Mouse (Mus musculus) cerebellum, adult 11 months (tissue): Measurements from ENCODE around the gene Pde10a.
A peak's percentile ranks its signal among the peaks of the same experiment; 100 is the strongest.

Source experiments
- DNase-seq: peaks from one replicate; pipeline ENCODE4 v3.0.0; 2022

The Pde10a gene

GRCm38 (mm10) chr17:8899212-8899611, 374.0 kb downstream of the Pde10a start:
- no peak for DNase-seq

DNA sequence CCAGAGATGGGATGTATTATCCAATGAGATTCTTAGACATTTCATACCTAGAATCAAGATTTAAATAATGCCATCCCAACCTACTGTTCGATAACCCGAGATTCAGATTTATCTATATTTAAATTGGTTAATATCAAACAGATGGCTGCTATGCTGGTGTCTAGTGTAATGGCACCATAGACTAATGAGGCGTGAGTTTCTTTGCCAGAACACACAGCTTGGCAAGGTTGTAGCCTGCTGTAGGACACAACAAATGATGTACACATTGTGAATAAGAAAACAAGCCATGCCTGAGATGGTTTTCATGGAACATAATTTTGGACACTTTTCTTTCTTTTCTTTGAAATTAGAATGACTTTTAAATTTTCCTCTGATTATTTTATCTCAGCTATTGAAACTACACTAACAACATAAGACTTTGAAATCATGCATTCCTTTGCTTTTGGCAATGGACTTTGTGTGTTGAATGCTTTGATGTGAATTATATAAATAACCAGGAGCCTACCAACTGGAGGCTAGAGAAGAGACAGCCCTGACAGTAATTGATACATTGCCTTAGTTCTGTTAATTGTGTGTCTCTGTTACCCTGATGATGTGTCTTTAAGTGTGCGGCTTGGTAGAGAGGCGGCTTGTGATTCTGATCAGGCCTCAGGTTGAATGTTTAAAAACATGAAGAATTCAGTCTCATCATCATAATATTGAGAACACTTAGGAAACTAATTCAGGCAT, 378.5 kb downstream of the Pde10a start:
- no peak for DNase-seq

GRCm38 (mm10) chr17:8910571-8910970, 385.4 kb downstream of the Pde10a start:
- DNase-seq = no peak

GRCm38 (mm10) chr17:8912933-8913332, 387.8 kb downstream of the Pde10a start:
- no peak for DNase-seq

- DNase-seq = no peak
These were observed 390.5 kb downstream of the Pde10a start for GRCm38 (mm10) chr17:8915693-8916092.

GRCm38 (mm10) chr17:8923074-8923473, 397.9 kb downstream of the Pde10a start:
- no peak for DNase-seq

DNA sequence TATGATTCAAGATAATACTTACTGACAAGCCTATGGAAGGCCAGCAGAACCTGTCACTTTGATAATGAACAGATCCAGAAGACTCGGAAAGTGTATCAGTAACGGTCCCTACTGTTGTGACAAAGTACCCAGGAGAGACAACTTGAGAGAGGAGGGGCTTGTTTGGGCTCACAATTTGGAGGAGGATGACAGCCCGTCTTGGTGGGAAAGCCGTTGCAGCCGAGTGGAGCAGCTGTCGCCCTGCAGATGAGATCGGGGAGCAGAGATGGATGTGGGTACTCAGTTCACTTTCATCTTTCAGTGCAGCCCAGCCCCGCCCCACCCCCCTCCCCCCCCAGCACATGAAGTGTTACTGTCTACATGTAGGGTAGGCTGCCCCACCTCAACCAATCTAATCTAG, 398.6 kb downstream of the Pde10a start:
- DNase-seq = no peak

- DNase-seq = no peak
These were observed 400.7 kb downstream of the Pde10a start for GRCm38 (mm10) chr17:8925819-8926383.

DNA sequence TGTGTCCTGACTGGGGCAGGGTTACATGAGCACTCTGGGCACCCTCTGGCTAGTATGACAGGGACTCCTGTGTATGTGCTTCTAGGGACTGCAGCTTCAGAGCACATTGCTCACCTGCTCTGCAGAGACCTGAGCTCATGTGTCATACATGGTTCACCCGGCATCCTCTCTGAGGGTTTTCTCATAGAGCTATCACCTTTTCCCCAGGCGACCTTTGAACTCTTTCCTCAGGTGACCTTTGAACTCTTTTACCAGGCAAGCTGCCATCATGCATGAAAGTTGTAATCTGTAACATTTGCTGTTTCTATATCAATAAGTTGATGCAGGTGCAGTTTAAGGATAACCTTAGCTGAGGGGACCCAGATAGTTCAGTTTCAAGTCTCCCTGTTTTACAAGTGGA, 403.4 kb downstream of the Pde10a start:
- DNase-seq = no peak

GRCm38 (mm10) chr17:8929636-8930035, 404.5 kb downstream of the Pde10a start:
- DNase-seq = no peak

DNA sequence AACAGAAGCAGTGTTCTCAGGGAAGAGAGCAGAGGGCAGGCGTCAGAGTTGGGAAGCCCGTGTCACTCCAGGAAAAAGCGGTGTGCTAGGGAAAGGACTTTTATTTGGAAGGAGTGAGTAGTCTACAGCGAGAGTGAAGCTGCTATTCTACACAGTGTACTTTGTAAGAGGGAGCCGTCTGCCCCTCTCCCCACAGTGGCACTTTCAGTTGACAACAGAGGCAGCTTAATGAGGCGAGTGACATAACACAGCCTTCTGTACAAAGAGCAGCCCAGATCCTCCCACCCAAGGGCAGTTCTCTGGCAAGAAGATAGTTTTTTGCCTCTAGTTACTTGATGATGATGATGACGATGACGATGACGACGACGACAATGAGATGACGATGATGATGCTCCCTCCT, 410.4 kb downstream of the Pde10a start:
- no peak for DNase-seq

DNA sequence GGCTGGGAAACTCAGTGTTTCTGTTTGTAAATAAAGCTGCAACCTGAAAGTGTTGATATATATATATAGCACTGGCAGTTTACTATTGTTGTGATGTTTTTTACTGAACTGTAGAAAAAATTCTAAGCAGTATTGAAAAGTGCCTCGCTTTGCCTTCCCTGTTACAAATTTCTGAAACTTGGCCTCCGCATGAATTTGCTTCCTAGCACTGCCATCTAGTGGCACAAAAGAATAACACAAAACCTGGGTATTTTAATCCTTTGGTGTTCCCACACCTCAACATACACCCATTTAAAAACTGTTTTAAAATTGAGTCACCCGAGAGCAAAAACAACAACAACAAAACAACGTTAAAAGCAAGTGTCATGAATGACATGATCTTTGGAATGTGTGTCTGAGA, 411.4 kb downstream of the Pde10a start:
- DNase-seq = peak; percentile 30

DNA sequence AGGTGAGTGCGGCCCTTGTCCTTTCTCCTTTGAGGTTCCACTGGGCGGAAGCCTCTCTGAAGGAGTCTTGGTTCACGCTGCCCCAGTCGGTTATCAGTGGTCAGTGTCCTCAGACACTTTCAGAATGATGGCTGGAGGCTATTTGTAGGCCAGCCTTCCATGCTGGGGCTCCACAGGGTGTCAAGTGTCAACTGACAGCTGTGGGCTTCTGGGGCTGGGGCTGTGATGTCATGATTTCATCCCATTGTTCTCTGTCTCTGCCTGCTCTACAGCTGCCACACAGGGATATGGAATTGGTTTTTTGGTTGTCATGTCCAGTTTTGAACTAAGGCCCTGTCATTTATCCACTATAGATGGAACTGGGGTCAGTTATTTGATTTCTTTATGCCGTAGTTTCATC, 426.4 kb downstream of the Pde10a start:
- DNase-seq = no peak

- DNase-seq = no peak
These were observed 427.8 kb downstream of the Pde10a start for GRCm38 (mm10) chr17:8952951-8953350.

- peak; percentile 42 for DNase-seq
These were observed 433.0 kb downstream of the Pde10a start for GRCm38 (mm10) chr17:8958125-8958524.

- no peak for DNase-seq
These were observed 435.2 kb downstream of the Pde10a start for GRCm38 (mm10) chr17:8960386-8960785.

DNA sequence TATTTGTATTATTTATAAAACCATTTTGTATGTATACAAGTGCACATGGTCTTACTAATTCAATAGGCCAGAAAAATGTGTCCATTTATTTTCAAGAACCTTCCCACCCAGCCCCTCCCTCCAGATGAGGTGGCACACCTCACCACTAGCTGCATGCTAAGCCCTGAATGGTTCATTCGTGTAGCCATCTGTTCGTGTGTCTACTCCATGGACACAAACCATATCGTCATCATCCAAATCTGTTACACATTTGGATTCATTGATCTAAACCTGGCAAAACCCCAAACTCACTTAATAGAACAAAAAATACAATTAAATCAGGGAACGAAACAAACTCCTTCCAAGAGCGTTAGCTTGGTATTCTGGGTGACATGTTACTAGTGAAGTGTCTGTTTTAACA, 435.9 kb downstream of the Pde10a start:
- no peak for DNase-seq

GRCm38 (mm10) chr17:8961644-8962043, 436.5 kb downstream of the Pde10a start:
- DNase-seq = no peak

- DNase-seq = no peak
These were observed 440.0 kb downstream of the Pde10a start for GRCm38 (mm10) chr17:8965177-8965576.

DNA sequence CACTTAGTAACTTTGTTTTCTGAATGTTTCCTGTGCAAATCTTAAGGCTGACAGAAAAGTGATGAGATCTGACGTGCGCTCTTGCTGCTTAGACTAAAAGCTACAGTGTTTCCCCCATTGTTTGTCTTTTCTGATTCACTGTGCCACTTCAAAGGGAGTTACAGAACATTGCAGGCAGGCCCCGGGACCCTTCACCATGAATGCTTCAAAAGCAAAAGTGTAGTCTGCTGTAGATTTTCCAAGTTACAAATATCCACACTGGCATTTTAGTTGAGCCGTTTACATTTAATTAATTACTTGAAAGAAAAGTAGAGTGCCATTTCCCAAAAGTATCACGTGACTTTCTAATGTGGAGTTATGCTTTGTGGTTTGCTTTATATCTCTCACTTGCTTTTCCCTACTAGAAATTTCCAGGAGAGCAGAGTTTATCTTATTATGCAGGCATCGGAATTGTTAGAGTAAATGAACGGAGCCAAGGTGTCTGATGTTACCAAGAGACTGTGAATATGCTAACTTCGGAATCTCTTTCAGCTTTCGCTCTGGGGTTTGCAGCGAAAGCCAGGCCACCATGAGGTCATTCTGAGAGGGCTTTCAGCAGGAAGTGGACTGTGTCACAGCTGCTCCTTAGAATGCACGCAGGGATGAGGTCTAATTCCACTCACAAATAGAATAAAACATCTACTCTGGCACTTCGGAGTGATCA, 447.1 kb downstream of the Pde10a start:
- no peak for DNase-seq

DNA sequence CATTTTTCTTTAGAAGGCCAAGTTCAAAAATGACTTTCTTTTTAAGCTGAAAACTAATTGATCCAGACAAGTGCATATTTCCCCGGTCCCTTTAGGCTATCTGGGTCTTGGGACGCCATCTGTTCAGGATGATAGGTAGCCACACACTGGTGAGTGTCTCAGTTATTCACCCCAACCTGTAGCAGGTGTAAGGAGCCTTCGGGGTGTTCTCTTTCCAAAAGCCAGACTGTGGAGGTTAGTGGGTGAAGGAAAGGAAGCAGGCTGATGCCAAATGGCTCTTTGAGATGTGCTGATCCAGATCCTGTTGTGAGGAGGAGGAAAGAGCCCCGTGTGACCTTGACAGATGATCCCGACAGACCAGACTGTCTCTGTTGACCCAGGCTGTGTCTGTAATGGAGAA, 448.2 kb downstream of the Pde10a start:
- DNase-seq = no peak

DNA sequence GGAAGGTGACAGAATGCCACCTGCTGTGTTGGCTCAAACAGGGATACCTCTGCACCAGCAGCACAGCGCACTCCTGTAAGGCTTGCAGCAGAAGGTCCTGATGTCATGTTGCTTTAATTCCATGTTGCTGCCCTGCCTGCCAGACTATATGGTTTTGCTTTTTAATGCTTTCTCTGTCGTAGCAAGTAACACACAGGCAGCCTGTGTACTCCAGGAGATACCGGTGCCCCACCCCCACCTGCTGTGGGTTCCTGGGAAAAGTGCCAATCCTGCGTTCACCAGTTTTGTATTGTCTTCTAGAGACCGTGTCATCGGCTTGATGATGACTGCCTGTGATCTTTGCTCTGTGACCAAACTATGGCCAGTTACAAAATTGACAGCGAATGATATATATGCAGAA, 449.3 kb downstream of the Pde10a start:
- peak; percentile 42 for DNase-seq

GRCm38 (mm10) chr17:8974823-8975397, 449.7 kb downstream of the Pde10a start:
- DNase-seq = no peak

GRCm38 (mm10) chr17:8976745-8977144, 451.6 kb downstream of the Pde10a start:
- no peak for DNase-seq
